ENCODE assay signal across 8 mouse cellular contexts in genomic region chr2:121832484-121832894, GRCm38 (mm10). TPM values are rescaled to one million over a fixed set of nuclear protein-coding genes. Genes with fewer than 3 reads are reported as not detected.
A peak's percentile ranks its signal among the peaks of the same experiment; 100 is the strongest.
DNase-seq lines count a peak whose midpoint lies in the region; ATAC-seq lines count a peak whose summit lies in the region.

No protein-coding gene starts in this region.

- H3K27me3 ChIP-seq in heart, embryonic 11.5 days (ENCODE audit: control insufficient read depth, insufficient read depth, low read length), result no peaks in the 10 kb centered on the region
- H3K27me3 ChIP-seq in forebrain, embryonic 12.5 days, result no peaks in the 10 kb centered on the region
- H3K27me3 ChIP-seq in midbrain, embryonic 13.5 days, result peaks cover 3% of the 10 kb centered on the region
- no peaks in the 10 kb centered on the region for H3K27me3 ChIP-seq in splenic B cell, adult 2 months (ENCODE audit: control insufficient read depth, insufficient read depth, low read length, poor library complexity, severe bottlenecking)

- H3K4me1 ChIP-seq in heart, embryonic 11.5 days (ENCODE audit: control insufficient read depth, insufficient read depth, low read length), result no peaks in the 10 kb centered on the region
- no peaks in the 10 kb centered on the region for H3K4me1 ChIP-seq in forebrain, embryonic 12.5 days
- H3K4me1 ChIP-seq in midbrain, embryonic 13.5 days (replicated peaks), result no peaks in the 10 kb centered on the region

- H3K27ac ChIP-seq in heart, embryonic 11.5 days (ENCODE audit: low read depth, low read length), result no peak overlapping the region
- H3K27ac ChIP-seq in forebrain, embryonic 12.5 days, result no peak overlapping the region
- H3K27ac ChIP-seq in midbrain, embryonic 13.5 days, result no peak overlapping the region

- ATAC-seq in heart, embryonic 11.5 days (replicated peaks; ENCODE audit: insufficient number of reproducible peaks, low FRiP score, low TSS enrichment), result no peak
- ATAC-seq in forebrain, embryonic 12.5 days (ENCODE audit: low FRiP score), result 0 out of 2 replicates have a peak, but pooled peaks have one; percentile 20
- ATAC-seq in midbrain, embryonic 13.5 days, result peak; percentile 60; the same call in 1 of the 2 replicates

- DNase-seq in heart, adult 11 months, result peak; percentile 90
- peak; percentile 36 for DNase-seq in brain, embryonic 18.5 days (ENCODE audit: low read depth, low spot score)
- DNase-seq in heart, postnatal 4 days, result peak; percentile 67
- DNase-seq in left cerebral cortex, adult 11 months (ENCODE audit: low spot score), result peak; percentile 43
- DNase-seq in splenic B cell, adult 2 months (ENCODE audit: low read depth, low spot score), result peak; percentile 59

- no peak overlapping the region for H3K4me2 ChIP-seq in heart, embryonic 11.5 days
- H3K4me2 ChIP-seq in forebrain, embryonic 12.5 days, result no peak overlapping the region
- no peak overlapping the region for H3K4me2 ChIP-seq in midbrain, embryonic 13.5 days (replicated peaks)

- H3K36me3 ChIP-seq in heart, embryonic 11.5 days (ENCODE audit: control insufficient read depth, insufficient read depth, low read length), result no peaks in the 10 kb centered on the region
- no peaks in the 10 kb centered on the region for H3K36me3 ChIP-seq in forebrain, embryonic 12.5 days (replicated peaks)
- H3K36me3 ChIP-seq in midbrain, embryonic 13.5 days, result no peaks in the 10 kb centered on the region
- no peaks in the 10 kb centered on the region for H3K36me3 ChIP-seq in splenic B cell, adult 2 months (ENCODE audit: control insufficient read depth, insufficient read depth, low read length, poor library complexity, severe bottlenecking)

- H3K4me3 ChIP-seq in heart, embryonic 11.5 days (ENCODE audit: low read depth, low read length), result no peak overlapping the region
- H3K4me3 ChIP-seq in forebrain, embryonic 12.5 days (replicated peaks), result no peak overlapping the region
- H3K4me3 ChIP-seq in midbrain, embryonic 13.5 days (replicated peaks), result no peak overlapping the region

- 5% methylated on average over 5 of the region's 5 CpGs for WGBS in heart, embryonic 11.5 days (ENCODE audit: insufficient replicate concordance)
- 9% methylated on average over 5 of the region's 5 CpGs for WGBS in forebrain, embryonic 12.5 days
- 7% methylated on average over 5 of the region's 5 CpGs for WGBS in midbrain, embryonic 13.5 days

- H3K9ac ChIP-seq in heart, embryonic 11.5 days (ENCODE audit: low read depth, low read length), result no peak overlapping the region
- H3K9ac ChIP-seq in forebrain, embryonic 12.5 days, result no peak overlapping the region
- H3K9ac ChIP-seq in midbrain, embryonic 13.5 days (replicated peaks), result no peak overlapping the region

- no peaks in the 10 kb centered on the region for H3K9me3 ChIP-seq in heart, embryonic 11.5 days (replicated peaks; ENCODE audit: control insufficient read depth, low read length)
- H3K9me3 ChIP-seq in forebrain, embryonic 12.5 days, result no peaks in the 10 kb centered on the region
- no peaks in the 10 kb centered on the region for H3K9me3 ChIP-seq in midbrain, embryonic 13.5 days

RNA-seq across cellular contexts. Expression of gene Frmd5, which starts 25.6 kb away (rescaled TPM):
- 24.2 and 29.5 TPM in 2 replicates for polyA plus RNA-seq in heart, embryonic 11.5 days (2014; fragmentation: Nextera tagmentation; extraction: Ambion mirVana)
- polyA plus RNA-seq in forebrain, embryonic 12.5 days (2016; fragmentation: Nextera tagmentation; extraction: Ambion mirVana), result 30.8 and 34.3 TPM in 2 replicates
- 100 to 1,000 TPM; 161 to 204 TPM for total RNA-seq in heart, postnatal 4 days (2021)
- polyA plus RNA-seq in midbrain, embryonic 13.5 days (2015; fragmentation: Nextera tagmentation; extraction: Ambion mirVana), result 27.7 and 31.6 TPM in 2 replicates

RNA-seq across cellular contexts. Expression of gene Casc4, which starts 34.3 kb away (rescaled TPM):
- polyA plus RNA-seq in heart, embryonic 11.5 days (2014; fragmentation: Nextera tagmentation; extraction: Ambion mirVana), result 18.0 and 19.0 TPM in 2 replicates
- polyA plus RNA-seq in forebrain, embryonic 12.5 days (2016; fragmentation: Nextera tagmentation; extraction: Ambion mirVana), result 29.5 and 30.7 TPM in 2 replicates
- 10 to 100 TPM; 28.7 to 30.0 TPM for total RNA-seq in heart, postnatal 4 days (2021)
- polyA plus RNA-seq in midbrain, embryonic 13.5 days (2015; fragmentation: Nextera tagmentation; extraction: Ambion mirVana), result 26.0 and 26.2 TPM in 2 replicates

Comparison
In these comparisons a context has a peak if more than half of its experiments do, and no peak if none do; other contexts are left out.
1. DNase-seq: peak in every context shown above with its lines; median percentile 90 in heart, adult 11 months; 67 in heart, postnatal 4 days; 59 in splenic B cell, adult 2 months; 43 in left cerebral cortex, adult 11 months; 36 in brain, embryonic 18.5 days.